Mouse (Mus musculus) neural tube, embryonic 14.5 days (tissue): ENCODE measurements around the gene Ip6k1. TPM values are rescaled to one million over a fixed set of nuclear protein-coding genes. Genes with fewer than 3 reads are reported as not detected.
A peak's percentile ranks its signal among the peaks of the same experiment; 100 is the strongest.

Experiments used
- ATAC-seq: fragments of 200-750 bp; cut with Nextera tagmentation; 2 replicates; pipeline ENCODE4 v1.8.0; 2017; ENCODE audit warnings: low read depth, mild to moderate bottlenecking, moderate TSS enrichment, moderate library complexity
- H3K27ac ChIP-seq: fragments of 300-500 bp; sonication (generic); 2 replicates; pipeline ENCODE4 v1.5.1; 2014; ENCODE audit warnings: low read depth, mild to moderate bottlenecking, control low read depth, low read length, moderate library complexity, mixed read lengths
- H3K27me3 ChIP-seq: fragments of 300-500 bp; sonication (generic); 2 replicates; pipeline ENCODE4 v1.6.1; 2014; ENCODE audit warnings: low read length; ENCODE audit not compliant: control insufficient read depth, insufficient read depth
- H3K36me3 ChIP-seq: fragments of 300-500 bp; sonication (generic); 2 replicates; pipeline ENCODE4 v1.6.1; 2014; ENCODE audit warnings: low read length, mixed read lengths; ENCODE audit not compliant: control insufficient read depth, insufficient read depth
- H3K4me1 ChIP-seq: fragments of 300-500 bp; sonication (generic); 2 replicates; pipeline ENCODE4 v1.6.1; 2014; ENCODE audit warnings: low read length; ENCODE audit not compliant: control insufficient read depth, insufficient read depth
- H3K4me2 ChIP-seq: fragments of 300-500 bp; sonication (generic); 2 replicates; pipeline ENCODE4 v1.6.1; 2014; ENCODE audit warnings: mild to moderate bottlenecking, low read depth, low read length, control low read depth
- H3K4me3 ChIP-seq: fragments of 300-500 bp; sonication (generic); 2 replicates; pipeline ENCODE4 v1.5.1; 2014; ENCODE audit warnings: low read depth, low read length, control low read depth, mixed read lengths
- H3K9ac ChIP-seq: fragments of 300-500 bp; sonication (generic); replicated peaks from 2 replicates; pipeline ENCODE4 v1.6.1; 2014; ENCODE audit warnings: low read depth, mild to moderate bottlenecking, control low read depth, low read length, mixed read lengths
- H3K9me3 ChIP-seq: fragments of 300-500 bp; sonication (generic); 2 replicates; pipeline ENCODE4 v1.6.1; 2016; ENCODE audit warnings: low read length; ENCODE audit not compliant: control insufficient read depth
- WGBS: fragments of 180-500 bp; shearing (Covaris S2); extraction: QIAGEN DNeasy Blood & Tissue Kit; methylation state at CpG from one replicate; pipeline ENCODE4 v1.1.7; 2014; 5-methylcytosine and 5-hydroxymethylcytosine counted together
- polyA plus RNA-seq: library from polyadenylated mRNA; unstranded; fragments of >200 nt; fragmentation: Nextera tagmentation; extraction: Ambion mirVana; gene quantifications from 2 replicates; pipeline ENCODE4 v1.2.1, GENCODE M21; 2014

Ip6k1 gene
- polyA plus RNA-seq, 1 experiment from 2014 or later = 53.6 TPM

GRCm38 (mm10) chr9:107975399-107976386 is 26.6 kb upstream of the Ip6k1 start, which contains the start of gene Uba7:
Uba7 (plus strand) TSS chr9:107975505.
- WGBS = 76% methylated on average over 12 of the region's 12 CpGs
- H3K27ac ChIP-seq = no peak within 1 kb of the TSS
- H3K4me1 ChIP-seq = no peaks in the 10 kb centered on the region
- no peaks in the 10 kb centered on the region for H3K9me3 ChIP-seq
- H3K4me3 ChIP-seq = no peak within 1 kb of the TSS
- no peak within 1 kb of the TSS for H3K4me2 ChIP-seq
- H3K9ac ChIP-seq = no peak within 1 kb of the TSS
- no peaks in the 10 kb centered on the region for H3K27me3 ChIP-seq
- ATAC-seq = no peak
- H3K36me3 ChIP-seq = no peaks in the 10 kb centered on the region

- no peak for ATAC-seq
- Histone ChIP-seq H3K27ac (no peak overlapping the region), H3K4me2 (no peak overlapping the region), H3K9me3 (no peaks in the 10 kb centered on the region), H3K27me3 (no peaks in the 10 kb centered on the region), H3K4me3 (no peak overlapping the region), H3K36me3 (no peaks in the 10 kb centered on the region), H3K4me1 (no peaks in the 10 kb centered on the region), H3K9ac (no peak overlapping the region)
- WGBS = 89% methylated on average over 12 of the region's 12 CpGs
Observed at GRCm38 (mm10) chr9:107978815-107979214, 23.5 kb upstream of the Ip6k1 start.

DNA sequence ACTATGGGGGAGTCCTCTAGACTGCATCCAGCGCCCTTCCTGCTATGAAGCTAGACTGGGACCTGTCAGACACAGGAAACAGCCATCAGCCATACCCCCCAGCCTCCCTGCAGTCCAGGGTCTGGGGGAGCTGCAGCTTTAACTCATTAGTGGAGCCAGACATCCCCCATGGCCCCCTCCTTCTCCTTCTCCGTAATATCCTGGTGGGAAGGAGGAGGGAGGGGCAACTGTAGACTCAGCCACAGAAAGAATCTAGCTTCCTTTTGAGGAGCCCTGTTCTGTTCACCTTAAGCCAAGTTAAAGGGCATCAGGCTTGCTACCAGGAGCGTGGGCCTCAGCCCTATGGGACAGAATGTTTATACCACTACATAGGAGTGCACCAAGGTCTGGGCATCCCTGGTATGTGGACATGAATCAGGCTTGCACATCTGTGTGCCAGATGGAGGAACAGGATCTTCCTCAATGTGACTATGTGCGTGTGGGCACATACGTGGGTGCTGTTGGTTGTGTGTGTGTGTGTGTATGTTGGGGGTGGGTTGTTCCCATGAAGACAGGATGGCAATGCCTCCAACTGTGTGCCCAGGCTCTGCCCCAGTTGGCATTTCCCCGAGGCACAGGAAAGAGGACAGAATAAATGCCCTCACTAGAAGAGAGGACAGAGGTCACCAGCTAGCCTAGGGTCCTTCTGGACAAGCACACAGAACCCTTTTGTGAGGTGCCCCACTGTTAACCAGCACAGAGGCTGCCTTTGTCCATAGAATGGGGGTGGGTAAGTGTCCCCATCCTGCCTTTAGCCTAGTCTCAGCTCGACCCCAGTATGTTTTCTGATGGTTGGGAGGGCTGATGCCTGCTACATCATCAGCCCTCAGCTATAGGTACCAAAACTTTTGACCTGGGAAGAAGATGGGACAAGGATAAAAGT is 20.4 kb upstream of the Ip6k1 start:
- 52% methylated on average over 6 of the region's 7 CpGs for WGBS
- no peaks in the 10 kb centered on the region for H3K36me3 ChIP-seq
- H3K9ac ChIP-seq = no peak overlapping the region
- ATAC-seq = no peak
- no peaks in the 10 kb centered on the region for H3K9me3 ChIP-seq
- H3K4me2 ChIP-seq = peak overlapping the region; percentile 20; the same call in 1 of the 2 replicates
- no peak overlapping the region for H3K4me3 ChIP-seq
- H3K4me1 ChIP-seq = no peaks in the 10 kb centered on the region
- H3K27me3 ChIP-seq = peaks cover 9% of the 10 kb centered on the region
- peak overlapping the region; percentile 82 for H3K27ac ChIP-seq

DNA sequence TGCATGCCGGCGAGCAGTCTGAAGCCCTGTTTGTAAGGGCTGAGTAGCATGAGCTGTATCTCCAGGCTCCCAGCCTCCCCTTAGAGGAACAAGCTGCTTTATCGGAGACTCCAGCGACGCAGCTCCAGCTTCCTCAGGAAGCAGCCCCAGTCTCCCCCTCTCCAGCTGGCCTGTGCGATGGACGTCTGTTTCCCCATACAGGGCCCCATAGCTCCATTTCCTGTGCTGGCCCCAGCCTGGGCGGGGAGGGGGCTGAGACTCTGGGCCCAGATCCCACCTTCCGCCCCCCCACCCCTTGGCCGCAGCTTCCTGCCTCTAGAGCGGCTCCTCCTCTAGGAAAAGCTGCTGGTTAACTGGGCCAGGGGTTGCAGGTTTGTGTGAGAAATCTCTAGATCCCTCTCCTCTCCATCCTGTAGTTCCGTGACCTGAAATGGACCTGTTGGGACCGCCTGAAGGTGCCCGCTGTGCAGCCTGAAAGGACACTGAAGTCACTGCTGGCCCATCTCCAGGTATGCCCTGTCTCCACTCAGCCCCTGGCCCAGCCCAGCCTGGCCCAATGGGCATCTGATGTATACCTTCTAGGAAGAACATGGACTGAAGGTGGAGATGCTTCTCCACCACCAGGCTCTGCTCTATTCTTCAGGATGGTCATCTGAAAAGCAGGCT is 19.5 kb upstream of the Ip6k1 start, which contains the start of gene Gm20661:
Gene Gm20661, plus strand, starts transcription at position 378 of the 666 bp plus-strand sequence.
- Histone ChIP-seq H3K4me3 (peak within 1 kb of the TSS; percentile 46; the same call in 1 of the 2 replicates), H3K36me3 (no peaks in the 10 kb centered on the region), H3K9me3 (no peaks in the 10 kb centered on the region), H3K27me3 (peaks cover 9% of the 10 kb centered on the region), H3K27ac (peak within 1 kb of the TSS; percentile 82), H3K4me1 (no peaks in the 10 kb centered on the region), H3K4me2 (peak within 1 kb of the TSS; percentile 67; the same call in 1 of the 2 replicates), H3K9ac (0 out of 2 replicates have a peak within 1 kb of the TSS, but pooled peaks have one; percentile 29)
- ATAC-seq = 0 out of 2 replicates have a peak, but pooled peaks have one; percentile 12
- 56% methylated on average over 14 of the region's 14 CpGs for WGBS

- no peak for ATAC-seq
- Histone ChIP-seq H3K4me1 (no peaks in the 10 kb centered on the region), H3K9me3 (no peaks in the 10 kb centered on the region), H3K4me2 (peak overlapping the region; percentile 67; the same call in 1 of the 2 replicates), H3K36me3 (no peaks in the 10 kb centered on the region), H3K27ac (peak overlapping the region; percentile 82), H3K9ac (no peak overlapping the region), H3K4me3 (peak overlapping the region; percentile 46; the same call in 1 of the 2 replicates), H3K27me3 (peaks cover 9% of the 10 kb centered on the region)
- 24% methylated on average over 4 of the region's 4 CpGs for WGBS
Observed at GRCm38 (mm10) chr9:107983421-107983890, 18.8 kb upstream of the Ip6k1 start.

GRCm38 (mm10) chr9:107984052-107984753 is 18.1 kb upstream of the Ip6k1 start:
- Histone ChIP-seq H3K27me3 (peaks cover 9% of the 10 kb centered on the region), H3K4me1 (no peaks in the 10 kb centered on the region), H3K9me3 (no peaks in the 10 kb centered on the region), H3K4me3 (peak overlapping the region; percentile 46), H3K4me2 (peak overlapping the region; percentile 67), H3K36me3 (no peaks in the 10 kb centered on the region), H3K27ac (peak overlapping the region; percentile 82), H3K9ac (peak overlapping the region; percentile 41; the same call in 1 of the 2 replicates)
- WGBS = 72% methylated on average over 19 of the region's 19 CpGs
- no peak for ATAC-seq

DNA sequence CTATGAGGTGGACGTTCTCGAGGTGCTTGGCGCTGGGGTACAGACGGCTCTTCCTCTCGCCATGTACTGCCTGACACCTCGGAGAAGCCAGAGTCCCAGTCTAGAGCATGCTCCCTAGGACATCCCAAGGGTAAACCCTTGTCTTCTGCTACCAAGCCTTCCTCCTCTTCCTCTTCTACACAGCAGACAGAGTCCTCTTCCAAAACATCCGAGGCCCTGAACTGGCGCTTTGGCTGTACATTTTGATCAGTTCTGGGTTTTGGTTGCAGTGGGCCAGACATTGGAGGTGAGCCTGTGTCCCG is 17.6 kb upstream of the Ip6k1 start:
- 64% methylated on average over 9 of the region's 9 CpGs for WGBS
- peak overlapping the region; percentile 46 for H3K4me3 ChIP-seq
- H3K4me2 ChIP-seq = peak overlapping the region; percentile 67
- no peaks in the 10 kb centered on the region for H3K36me3 ChIP-seq
- peak overlapping the region; percentile 82; the same call in 1 of the 2 replicates for H3K27ac ChIP-seq
- no peaks in the 10 kb centered on the region for H3K9me3 ChIP-seq
- peak overlapping the region; percentile 41 for H3K9ac ChIP-seq
- no peaks in the 10 kb centered on the region for H3K4me1 ChIP-seq
- ATAC-seq = no peak
- H3K27me3 ChIP-seq = peaks cover 9% of the 10 kb centered on the region
